Mouse (Mus musculus) right cerebral cortex, postnatal 10 days (tissue): ENCODE measurements at regions not wholly inside any gene's neighbourhood (a gene's known extent, or its start where the extent isn't known, plus 50 kb on each side); places are given as distances from the start of the nearest gene placed in this dataset.
"Not testable (repeated sequence)": the region's sequence is repeated elsewhere in the genome, so short reads cannot be mapped to it uniquely, and the experiment has no call there.

Source experiments
- DNase-seq, 2 experiments: peaks; one replicate each; pipeline ENCODE4 v3.0.0; 2021; ENCODE audit warnings: low spot score in 2 of 2

- DNase-seq = no peak
Observed at GRCm38 (mm10) chr10:104592009-104592603, 398.3 kb downstream of the Gm4340 start.

- no peak for DNase-seq
Observed at GRCm38 (mm10) chr10:104595920-104596319, 402.1 kb downstream of the Gm4340 start.

- DNase-seq = no peak
Observed at GRCm38 (mm10) chr10:104627629-104628028, 433.8 kb downstream of the Gm4340 start.

GRCm38 (mm10) chr10:104651020-104651419 lies 457.2 kb downstream of the Gm4340 start:
- DNase-seq = no peak

GRCm38 (mm10) chr10:104660298-104660697 lies 466.5 kb downstream of the Gm4340 start:
- no peak for DNase-seq

- DNase-seq = peak; percentile 38 to 46
Observed at GRCm38 (mm10) chr10:104661672-104662071, 467.8 kb downstream of the Gm4340 start.

GRCm38 (mm10) chr10:104668286-104668685 lies 474.4 kb downstream of the Gm4340 start:
- DNase-seq = no peak

- DNase-seq = no peak
Observed at GRCm38 (mm10) chr10:104684717-104685336, 491.0 kb downstream of the Gm4340 start.

GRCm38 (mm10) chr10:104685857-104686256 lies 492.0 kb downstream of the Gm4340 start:
- no peak for DNase-seq

GRCm38 (mm10) chr10:104686669-104687068 lies 492.8 kb downstream of the Gm4340 start:
- DNase-seq = peak; percentile 35 to 41

GRCm38 (mm10) chr10:104694974-104695373 lies 501.1 kb downstream of the Gm4340 start:
- DNase-seq = no peak

- peak in 1 of 2 experiments; percentile 20 for DNase-seq
Observed at GRCm38 (mm10) chr10:104708926-104709325, 515.1 kb downstream of the Gm4340 start.

GRCm38 (mm10) chr10:104713281-104713915 lies 519.6 kb downstream of the Gm4340 start:
- not testable (repeated sequence) for DNase-seq
